Mouse (Mus musculus) hematopoietic multipotent progenitor cell, adult 10-12 weeks (in vitro differentiated cells): ENCODE measurements around the gene B2m. TPM values are rescaled to one million over a fixed set of nuclear protein-coding genes. Genes with fewer than 3 reads are reported as not detected.

ENCODE experiments used
- polyA plus RNA-seq: library from polyadenylated mRNA; stranded (reverse); fragments of >175 nt; gene quantifications from 2 replicates; pipeline ENCODE4 v1.2.3, GENCODE M21; 2012; ENCODE audit warnings: low replicate concordance

B2m gene
- 237 and 274 TPM in 2 replicates for polyA plus RNA-seq

GRCm38 (mm10) chr2:122147508-122148241 lies at the start of gene B2m:
Gene B2m (plus strand): TSS chr2:122147686.

GRCm38 (mm10) chr2:122117961-122118958 lies 29.2 kb upstream of the B2m start, which contains the start of gene Spg11:
Gene Spg11 (minus strand): TSS chr2:122118386.

DNA sequence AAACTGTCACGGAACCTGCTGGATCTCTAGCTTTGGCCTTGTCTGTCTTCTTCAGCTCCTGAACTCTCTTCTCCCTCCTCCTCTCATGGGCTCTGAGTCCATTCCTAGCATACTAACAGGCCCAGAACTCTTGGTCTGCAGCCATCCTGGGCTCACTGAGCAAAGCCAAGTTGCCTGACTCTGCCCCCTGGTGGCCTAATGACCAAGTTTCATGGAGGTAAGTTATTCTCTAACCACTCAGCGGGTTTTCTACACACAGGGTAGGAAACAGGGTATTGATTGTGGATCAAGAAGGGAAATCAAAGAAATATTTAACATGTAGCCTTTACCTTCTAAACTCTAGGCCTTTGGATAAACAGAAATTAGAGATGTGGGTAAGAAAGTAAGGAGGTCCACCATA lies 13.2 kb downstream of the B2m start, which contains the start of gene Trim69:
Gene Trim69 (plus strand): TSS at position 21 of the 400 bp plus-strand sequence.

DNA sequence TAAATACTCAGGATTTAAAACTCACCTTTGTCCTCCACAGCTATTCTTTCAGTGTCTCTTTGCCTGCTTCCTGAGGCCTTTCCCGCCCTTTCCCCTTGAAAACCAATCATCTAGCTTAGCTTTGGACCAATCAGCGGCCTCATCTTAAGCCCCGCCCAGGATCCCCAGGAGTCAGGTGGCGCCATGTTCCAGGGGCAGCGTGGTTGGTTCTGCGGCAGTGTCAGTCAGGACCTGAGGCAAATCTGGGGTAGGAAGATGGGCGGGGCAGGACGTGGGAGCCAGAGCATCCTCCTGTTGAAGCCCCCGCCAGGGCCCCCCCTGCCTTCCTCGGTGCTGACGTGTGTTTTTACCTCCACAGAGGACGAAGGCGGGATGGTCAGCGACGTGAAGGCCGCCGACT lies 38.6 kb downstream of the B2m start, which contains the start of the genes Patl2 and Terb2:
Gene Patl2 (minus strand): TSS at position 84 of the 400 bp plus-strand sequence.
Gene Terb2 (plus strand): TSS at position 167 of the 400 bp plus-strand sequence.

Other genes with a start within 250 kb of the B2m start
- 1.1 and 3.8 TPM in 2 replicates for gene Ctdspl2, start 191.7 kb upstream of the B2m start, polyA plus RNA-seq
- not detected in 2 replicates for gene Mageb3, start 191.6 kb upstream of the B2m start, polyA plus RNA-seq
- gene Eif3j1, start 119.1 kb upstream of the B2m start, polyA plus RNA-seq, result 20.5 and 44.1 TPM in 2 replicates
- gene Spg11, start 29.3 kb upstream of the B2m start, polyA plus RNA-seq, result 3.0 and 3.7 TPM in 2 replicates
- not detected in 2 replicates for gene Trim69, start 13.0 kb downstream of the B2m start, polyA plus RNA-seq
- not detected in 2 replicates for gene Patl2, start 38.5 kb downstream of the B2m start, polyA plus RNA-seq
- not detected in 2 replicates for gene Terb2, start 38.6 kb downstream of the B2m start, polyA plus RNA-seq
- gene Sord, start 87.1 kb downstream of the B2m start, polyA plus RNA-seq, result 6.1 and 6.2 TPM in 2 replicates
- not detected in 2 replicates for gene Duox2, start 150.8 kb downstream of the B2m start, polyA plus RNA-seq
- not detected in 2 replicates for gene Duoxa2, start 151.2 kb downstream of the B2m start, polyA plus RNA-seq
- gene Duoxa1, start 166.0 kb downstream of the B2m start, polyA plus RNA-seq, result not detected in 2 replicates
- not detected in 2 replicates for gene Duox1, start 168.0 kb downstream of the B2m start, polyA plus RNA-seq
- gene Shf, start 221.5 kb downstream of the B2m start, polyA plus RNA-seq, result 8.2 and 25.6 TPM in 2 replicates